23 mouse cellular contexts compared by ENCODE assay signal in the genomic region with DNA sequence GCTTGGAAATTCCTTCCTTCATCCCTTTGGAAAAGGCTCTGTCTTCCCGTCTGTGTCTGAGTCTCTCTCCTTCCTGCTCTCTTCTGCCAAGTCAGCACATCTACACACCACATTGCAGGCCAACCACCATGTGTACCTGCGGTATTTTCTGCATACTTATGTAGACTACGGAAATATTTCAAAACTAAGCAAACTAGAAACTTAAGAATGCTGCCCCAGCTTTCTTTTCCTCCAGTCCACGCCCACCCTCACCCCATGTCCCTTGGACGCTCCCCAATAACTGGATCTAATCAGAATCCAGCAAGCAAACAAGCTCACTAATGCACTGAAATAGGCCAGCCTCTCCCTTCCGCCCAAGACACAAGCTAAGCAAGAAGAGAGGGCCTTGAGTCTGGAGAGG. TPM values are rescaled to one million over a fixed set of nuclear protein-coding genes. Genes with fewer than 3 reads are reported as not detected.
DNase-seq lines count a peak whose midpoint lies in the region; ATAC-seq and TF ChIP-seq lines count a peak whose summit lies in the region.
"Had no signal": no experiment of that assay in that cellular context is flagged by ENCODE, and none has a peak within 500 bp of the region (broad histone marks: within the 10 kb centered on the region; RNA-seq: fewer than 3 reads in every experiment).

No protein-coding gene starts in this region.

- DNase-seq in embryonic facial prominence, embryonic 10.5 days (ENCODE audit: low spot score) = no peak
- peak; percentile 78 for DNase-seq in NIH3T3 (ENCODE audit: low read depth)
- peak; percentile 17 for DNase-seq in skeletal muscle tissue, adult 2 months (ENCODE audit: low read depth, low spot score)
- no peak for DNase-seq in B cell, adult 2 months
- DNase-seq in gastrocnemius, adult 2 months = no peak
- DNase-seq in spleen, postnatal 36 days (ENCODE audit: low spot score in 2 of 2) = no peak
- DNase-seq: adrenal gland, postnatal 10 days; cerebellum, adult 11 months; cerebellum, postnatal 14 days; gastrocnemius, postnatal 14 days; kidney, adult 11 months; kidney, postnatal 14 days; right cerebral cortex, postnatal 14 days; thymus, adult 2 months had no signal

- intact Hi-C loops in gastrocnemius, adult 2 months (cut with DNase I) = loop anchor here (10.0 kb wide), 1 partner anchor 178 kb away; no protein-coding TSS in a partner anchor

- 57% methylated on average over 6 of the region's 6 CpGs for WGBS in embryonic facial prominence, embryonic 13.5 days
- WGBS in embryonic facial prominence, embryonic 10.5 days = 89% methylated on average over 6 of the region's 6 CpGs
- 62% methylated on average over 6 of the region's 6 CpGs for WGBS in lung, embryonic 15.5 days

- no peak overlapping the region for H3K4me3 ChIP-seq in embryonic facial prominence, embryonic 13.5 days
- no peak overlapping the region for H3K4me3 ChIP-seq in embryonic facial prominence, embryonic 10.5 days
- no peak overlapping the region for H3K4me3 ChIP-seq in lung, embryonic 15.5 days
- no peak overlapping the region for H3K4me3 ChIP-seq in gastrocnemius, adult 2 months
- H3K4me3 ChIP-seq: forebrain, embryonic 10.5 days; limb, embryonic 13.5 days had no signal

- no peaks in the 10 kb centered on the region for H3K27me3 ChIP-seq in embryonic facial prominence, embryonic 13.5 days
- H3K27me3 ChIP-seq in embryonic facial prominence, embryonic 10.5 days (replicated peaks; ENCODE audit: low read depth, poor library complexity, severe bottlenecking) = no peaks in the 10 kb centered on the region
- H3K27me3 ChIP-seq in lung, embryonic 15.5 days = no peaks in the 10 kb centered on the region
- H3K27me3 ChIP-seq: limb, embryonic 13.5 days had no signal

- ATAC-seq in embryonic facial prominence, embryonic 13.5 days (ENCODE audit: insufficient number of reproducible peaks, insufficient read depth, low FRiP score, low TSS enrichment, low read depth) = no peak
- ATAC-seq in lung, embryonic 15.5 days (ENCODE audit: borderline replicate concordance, extremely low read depth, low FRiP score, low TSS enrichment) = no peak
- ATAC-seq: hindbrain, embryonic 16.5 days had no signal

- peak overlapping the region; percentile 62 for H3K27ac ChIP-seq in embryonic facial prominence, embryonic 13.5 days
- H3K27ac ChIP-seq in embryonic facial prominence, embryonic 10.5 days (replicated peaks) = no peak overlapping the region
- H3K27ac ChIP-seq in lung, embryonic 15.5 days = peak overlapping the region; percentile 63
- no peak overlapping the region for H3K27ac ChIP-seq in gastrocnemius, adult 2 months
- H3K27ac ChIP-seq: forebrain, embryonic 10.5 days; limb, embryonic 13.5 days had no signal

- H3K4me2 ChIP-seq in embryonic facial prominence, embryonic 13.5 days = no peak overlapping the region
- no peak overlapping the region for H3K4me2 ChIP-seq in lung, embryonic 15.5 days
- H3K4me2 ChIP-seq: limb, embryonic 13.5 days had no signal

- TF ChIP-seq CTCF in gastrocnemius, adult 2 months (IDR thresholded peaks at IDR 0.05) = no peak

- no peak overlapping the region for H3K9ac ChIP-seq in embryonic facial prominence, embryonic 13.5 days
- H3K9ac ChIP-seq in lung, embryonic 15.5 days = no peak overlapping the region
- H3K9ac ChIP-seq: limb, embryonic 13.5 days had no signal

- peaks cover 10% of the 10 kb centered on the region; the same call in 1 of the 2 replicates for H3K4me1 ChIP-seq in embryonic facial prominence, embryonic 13.5 days
- H3K4me1 ChIP-seq in embryonic facial prominence, embryonic 10.5 days = 0 out of 2 replicates have a peak, but pooled peaks cover 5% of the 10 kb centered on the region
- peaks cover 18% of the 10 kb centered on the region for H3K4me1 ChIP-seq in lung, embryonic 15.5 days

- H3K9me3 ChIP-seq in embryonic facial prominence, embryonic 13.5 days = no peaks in the 10 kb centered on the region
- H3K9me3 ChIP-seq in embryonic facial prominence, embryonic 10.5 days = no peaks in the 10 kb centered on the region
- no peaks in the 10 kb centered on the region for H3K9me3 ChIP-seq in lung, embryonic 15.5 days
- H3K9me3 ChIP-seq: forebrain, embryonic 10.5 days; limb, embryonic 13.5 days had no signal

- H3K36me3 ChIP-seq in embryonic facial prominence, embryonic 13.5 days = no peaks in the 10 kb centered on the region
- no peaks in the 10 kb centered on the region for H3K36me3 ChIP-seq in embryonic facial prominence, embryonic 10.5 days (replicated peaks)
- no peaks in the 10 kb centered on the region for H3K36me3 ChIP-seq in lung, embryonic 15.5 days
- H3K36me3 ChIP-seq: forebrain, embryonic 10.5 days; limb, embryonic 13.5 days had no signal

RNA-seq across cellular contexts. Expression of gene E330021D16Rik, which starts 11.9 kb away (rescaled TPM):
- polyA plus RNA-seq in embryonic facial prominence, embryonic 13.5 days (2015; fragmentation: Nextera tagmentation; extraction: Ambion mirVana) = not detected in 2 replicates
- 0.15 TPM in 1 of 2 replicates, not detected in the other for polyA plus RNA-seq in embryonic facial prominence, embryonic 10.5 days (2016; fragmentation: Nextera tagmentation; extraction: Ambion mirVana)
- 0.42 TPM in 1 of 2 replicates, not detected in the other for polyA plus RNA-seq in lung, embryonic 15.5 days (2015; fragmentation: Nextera tagmentation; extraction: Ambion mirVana)
- not detected for total RNA-seq in gastrocnemius, adult 2 months (2021)
- total RNA-seq: adrenal gland, postnatal 10 days; gastrocnemius, postnatal 14 days; heart, adult 8-10 months had no signal
- polyA plus RNA-seq: brain, embryonic 14.5 days; forebrain, embryonic 10.5 days; heart, postnatal 0 days; hindbrain, embryonic 16.5 days; limb, embryonic 13.5 days; neural tube, embryonic 11.5 days had no signal

Comparison
In these comparisons a context has a peak if more than half of its experiments do, and no peak if none do; other contexts are left out.
1. H3K27ac ChIP-seq: peak in embryonic facial prominence, embryonic 13.5 days (single experiment) and lung, embryonic 15.5 days (single experiment); none in embryonic facial prominence, embryonic 10.5 days (single experiment) and gastrocnemius, adult 2 months (single experiment).
2. DNase-seq: peak in NIH3T3 (single experiment) and skeletal muscle tissue, adult 2 months (single experiment); none in embryonic facial prominence, embryonic 10.5 days (single experiment), B cell, adult 2 months (0 of 2), gastrocnemius, adult 2 months (single experiment) and spleen, postnatal 36 days (0 of 2).